Comparison of ENCODE assay signal across 9 mouse cellular contexts in genomic region chr5:89819531-89819930, GRCm38 (mm10).
DNase-seq lines count a peak whose midpoint lies in the region; ATAC-seq and TF ChIP-seq lines count a peak whose summit lies in the region.
"Had no signal": no experiment of that assay in that cellular context is flagged by ENCODE, and none has a peak within 500 bp of the region (broad histone marks: within the 10 kb centered on the region; RNA-seq: fewer than 3 reads in every experiment).

No protein-coding gene starts in this region.

- H3K36me3 ChIP-seq in liver, postnatal 0 days (replicated peaks; ENCODE audit: insufficient read depth, low read length): no peaks in the 10 kb centered on the region
- H3K36me3 ChIP-seq in forebrain, embryonic 16.5 days (ENCODE audit: control insufficient read depth, insufficient read depth): no peaks in the 10 kb centered on the region
- H3K36me3 ChIP-seq: neural tube, embryonic 13.5 days had no signal

- DNase-seq in adrenal gland, postnatal 10 days: peak; percentile 43
- no peak for DNase-seq in adrenal gland, postnatal 4 days (ENCODE audit: low spot score in 2 of 2)
- peak; percentile 30 for DNase-seq in layer of hippocampus, adult 11-12 months (ENCODE audit: low spot score)
- DNase-seq in layer of hippocampus, adult 9-11 months: no peak
- DNase-seq in NIH3T3 (ENCODE audit: low read depth): peak; percentile 44
- peak; percentile 37 for DNase-seq in liver, postnatal 0 days

- H3K4me1 ChIP-seq in liver, postnatal 0 days (ENCODE audit: insufficient read depth): no peaks in the 10 kb centered on the region
- 0 out of 2 replicates have a peak, but pooled peaks cover 2% of the 10 kb centered on the region for H3K4me1 ChIP-seq in forebrain, embryonic 16.5 days (replicated peaks; ENCODE audit: control insufficient read depth, insufficient read depth, low read length)
- H3K4me1 ChIP-seq: neural tube, embryonic 13.5 days had no signal

- H3K9ac ChIP-seq in liver, postnatal 0 days (replicated peaks): no peak overlapping the region
- no peak overlapping the region for H3K9ac ChIP-seq in forebrain, embryonic 16.5 days (replicated peaks; ENCODE audit: low read depth, low read length)
- H3K9ac ChIP-seq: neural tube, embryonic 13.5 days had no signal

- no peak overlapping the region for H3K4me2 ChIP-seq in liver, postnatal 0 days (ENCODE audit: low read depth, low read length)
- H3K4me2 ChIP-seq in forebrain, embryonic 16.5 days (ENCODE audit: low read length): no peak overlapping the region
- H3K4me2 ChIP-seq: neural tube, embryonic 13.5 days had no signal

- H3K27me3 ChIP-seq in liver, postnatal 0 days (ENCODE audit: insufficient read depth, low read length): no peaks in the 10 kb centered on the region
- no peaks in the 10 kb centered on the region for H3K27me3 ChIP-seq in forebrain, embryonic 16.5 days (replicated peaks; ENCODE audit: control insufficient read depth, insufficient read depth, low read length)
- H3K27me3 ChIP-seq: neural tube, embryonic 13.5 days had no signal

- no peak overlapping the region for H3K27ac ChIP-seq in liver, postnatal 0 days (ENCODE audit: low read depth)
- H3K27ac ChIP-seq in forebrain, embryonic 16.5 days (ENCODE audit: low read length): no peak overlapping the region
- H3K27ac ChIP-seq: neural tube, embryonic 13.5 days had no signal

- TF ChIP-seq EP300 in liver, postnatal 0 days (IDR thresholded peaks at IDR 0.05; ENCODE audit: low read depth): no peak

- WGBS in liver, postnatal 0 days (ENCODE audit: insufficient replicate concordance): 20% methylated on average over 3 of the region's 3 CpGs
- WGBS in forebrain, embryonic 16.5 days: 29% methylated on average over 3 of the region's 3 CpGs

- no peaks in the 10 kb centered on the region for H3K9me3 ChIP-seq in liver, postnatal 0 days (ENCODE audit: low read length)
- H3K9me3 ChIP-seq in forebrain, embryonic 16.5 days (ENCODE audit: control insufficient read depth, low read length): no peaks in the 10 kb centered on the region
- H3K9me3 ChIP-seq: neural tube, embryonic 13.5 days had no signal

- no peak overlapping the region for H3K4me3 ChIP-seq in liver, postnatal 0 days (ENCODE audit: low read depth, low read length)
- no peak overlapping the region for H3K4me3 ChIP-seq in forebrain, embryonic 16.5 days (replicated peaks; ENCODE audit: low read length)
- H3K4me3 ChIP-seq: neural tube, embryonic 13.5 days had no signal

- no peak for ATAC-seq in liver, postnatal 0 days
- ATAC-seq in erythroid progenitor cell, adult 5-6 weeks (replicated peaks; ENCODE audit: low FRiP score, poor library complexity, severe bottlenecking): no peak
- no peak for ATAC-seq in forebrain, embryonic 16.5 days

- peak; percentile 48 for TF ChIP-seq CTCF in liver, postnatal 0 days (IDR thresholded peaks at IDR 0.05; ENCODE audit: low read depth)

Comparison
In these comparisons a context has a peak if more than half of its experiments do, and no peak if none do; other contexts are left out.
1. DNase-seq: peak in adrenal gland, postnatal 10 days (single experiment), layer of hippocampus, adult 11-12 months (single experiment), NIH3T3 (single experiment) and liver, postnatal 0 days (single experiment); none in adrenal gland, postnatal 4 days (0 of 2) and layer of hippocampus, adult 9-11 months (single experiment).